Comparison of ENCODE assay signal across 17 mouse cellular contexts in genomic region chr16:43510516-43510915, GRCm38 (mm10).
DNase-seq lines count a peak whose midpoint lies in the region; ATAC-seq and TF ChIP-seq lines count a peak whose summit lies in the region.
"Had no signal": no experiment of that assay in that cellular context is flagged by ENCODE, and none has a peak within 500 bp of the region (broad histone marks: within the 10 kb centered on the region; RNA-seq: fewer than 3 reads in every experiment).

No protein-coding gene starts in this region.

- no peaks in the 10 kb centered on the region for H3K9me3 ChIP-seq in forebrain, embryonic 11.5 days (ENCODE audit: control insufficient read depth, low read length)
- no peaks in the 10 kb centered on the region for H3K9me3 ChIP-seq in forebrain, embryonic 10.5 days
- no peaks in the 10 kb centered on the region for H3K9me3 ChIP-seq in hindbrain, postnatal 0 days (ENCODE audit: low read length)
- no peaks in the 10 kb centered on the region for H3K9me3 ChIP-seq in liver, postnatal 0 days (ENCODE audit: low read length)
- no peaks in the 10 kb centered on the region for H3K9me3 ChIP-seq in kidney, embryonic 15.5 days (replicated peaks)
- H3K9me3 ChIP-seq: embryonic facial prominence, embryonic 13.5 days; limb, embryonic 10.5 days had no signal

- intact Hi-C loops in left cerebral cortex, adult 2 months (cut with DNase I) = loop anchor here (1.0 kb wide), 1 partner anchor 64 kb away; no protein-coding TSS in a partner anchor
- intact Hi-C loops in left cerebral cortex, postnatal 10 days (cut with DNase I) = loop anchor here (10.0 kb wide), 1 partner anchor 294 kb away; no protein-coding TSS in a partner anchor

- ATAC-seq in forebrain, embryonic 11.5 days (replicated peaks; ENCODE audit: low FRiP score) = no peak
- 0 out of 2 replicates have a peak, but pooled peaks have one; percentile 54 for ATAC-seq in hindbrain, postnatal 0 days
- ATAC-seq in liver, postnatal 0 days = no peak
- no peak for ATAC-seq in kidney, embryonic 15.5 days (replicated peaks; ENCODE audit: low FRiP score)
- ATAC-seq: activated CD4-positive, CD25-positive, alpha-beta regulatory T cell, adult 4 months had no signal

- H3K4me3 ChIP-seq in forebrain, embryonic 11.5 days (ENCODE audit: low read depth, low read length) = no peak overlapping the region
- H3K4me3 ChIP-seq in forebrain, embryonic 10.5 days = no peak overlapping the region
- H3K4me3 ChIP-seq in left cerebral cortex, adult 2 months = peak overlapping the region; percentile 16; the same call in 1 of the 2 replicates
- H3K4me3 ChIP-seq in hindbrain, postnatal 0 days (ENCODE audit: low read length) = no peak overlapping the region; the same call in 1 of the 2 replicates
- H3K4me3 ChIP-seq in liver, postnatal 0 days (ENCODE audit: low read depth, low read length) = no peak overlapping the region
- H3K4me3 ChIP-seq in kidney, embryonic 15.5 days (replicated peaks) = no peak overlapping the region
- H3K4me3 ChIP-seq: embryonic facial prominence, embryonic 13.5 days; limb, embryonic 10.5 days; myocyte had no signal

- TF ChIP-seq EP300 in liver, postnatal 0 days (IDR thresholded peaks at IDR 0.05; ENCODE audit: low read depth) = no peak

- peaks cover 10% of the 10 kb centered on the region for H3K4me1 ChIP-seq in forebrain, embryonic 11.5 days (replicated peaks; ENCODE audit: control insufficient read depth, insufficient read depth, low read length)
- peaks cover 37% of the 10 kb centered on the region for H3K4me1 ChIP-seq in forebrain, embryonic 10.5 days
- no peaks in the 10 kb centered on the region; the same call in 1 of the 2 replicates for H3K4me1 ChIP-seq in hindbrain, postnatal 0 days (ENCODE audit: insufficient read depth, low read length)
- no peaks in the 10 kb centered on the region for H3K4me1 ChIP-seq in liver, postnatal 0 days (ENCODE audit: insufficient read depth)
- H3K4me1 ChIP-seq in kidney, embryonic 15.5 days = peaks cover 17% of the 10 kb centered on the region

- DNase-seq in forebrain, embryonic 11.5 days (ENCODE audit: low spot score) = no peak
- no peak for DNase-seq in forebrain, embryonic 10.5 days (ENCODE audit: extremely low spot score, low spot score)
- no peak for DNase-seq in left cerebral cortex, adult 2 months (ENCODE audit: extremely low spot score in 1 of 2, low spot score in 2 of 2)
- no peak for DNase-seq in left cerebral cortex, postnatal 10 days (ENCODE audit: extremely low spot score in 1 of 2, low spot score in 2 of 2)
- DNase-seq in hindbrain, postnatal 0 days (ENCODE audit: low spot score) = peak; percentile 63
- DNase-seq in adrenal gland, adult 18-20 months (ENCODE audit: low spot score in 2 of 2) = no peak
- no peak for DNase-seq in liver, postnatal 0 days
- DNase-seq: cerebellum, postnatal 14 days; kidney, adult 9 months; layer of hippocampus, adult 9-11 months had no signal

- peak overlapping the region; percentile 41; the same call in 1 of the 2 replicates for H3K27ac ChIP-seq in forebrain, embryonic 11.5 days (ENCODE audit: low read depth, low read length)
- H3K27ac ChIP-seq in forebrain, embryonic 10.5 days = no peak overlapping the region
- H3K27ac ChIP-seq in left cerebral cortex, adult 2 months = peak overlapping the region; percentile 50; the same call in 1 of the 2 replicates
- peak overlapping the region; percentile 51 for H3K27ac ChIP-seq in hindbrain, postnatal 0 days
- H3K27ac ChIP-seq in liver, postnatal 0 days (ENCODE audit: low read depth) = no peak overlapping the region
- no peak overlapping the region for H3K27ac ChIP-seq in kidney, embryonic 15.5 days
- H3K27ac ChIP-seq: embryonic facial prominence, embryonic 13.5 days; limb, embryonic 10.5 days; macrophage had no signal

- WGBS in forebrain, embryonic 11.5 days = 55% methylated on average over 5 of the region's 5 CpGs
- WGBS in forebrain, embryonic 10.5 days = 57% methylated on average over 5 of the region's 5 CpGs
- 55% methylated on average over 5 of the region's 5 CpGs for WGBS in hindbrain, postnatal 0 days
- WGBS in liver, postnatal 0 days (ENCODE audit: insufficient replicate concordance) = 68% methylated on average over 5 of the region's 5 CpGs
- 69% methylated on average over 5 of the region's 5 CpGs for WGBS in kidney, embryonic 15.5 days

- peak; percentile 40 for TF ChIP-seq CTCF in left cerebral cortex, adult 2 months (IDR thresholded peaks at IDR 0.05)
- peak; percentile 44 for TF ChIP-seq CTCF in hindbrain, postnatal 0 days (IDR thresholded peaks at IDR 0.05; ENCODE audit: low read depth)
- no peak for TF ChIP-seq CTCF in liver, postnatal 0 days (IDR thresholded peaks at IDR 0.05; ENCODE audit: low read depth)

- H3K4me2 ChIP-seq in forebrain, embryonic 11.5 days (ENCODE audit: low read depth, low read length, severe bottlenecking) = peak overlapping the region; percentile 9; the same call in 1 of the 2 replicates
- peak overlapping the region; percentile 41 for H3K4me2 ChIP-seq in hindbrain, postnatal 0 days (ENCODE audit: low read depth, low read length)
- H3K4me2 ChIP-seq in liver, postnatal 0 days (ENCODE audit: low read depth, low read length) = no peak overlapping the region
- H3K4me2 ChIP-seq in kidney, embryonic 15.5 days = no peak overlapping the region
- H3K4me2 ChIP-seq: embryonic facial prominence, embryonic 13.5 days; heart, embryonic 11.5 days had no signal

- no peaks in the 10 kb centered on the region for H3K27me3 ChIP-seq in forebrain, embryonic 11.5 days (ENCODE audit: control insufficient read depth, insufficient read depth, low read length)
- peaks cover 7% of the 10 kb centered on the region for H3K27me3 ChIP-seq in forebrain, embryonic 10.5 days (ENCODE audit: poor library complexity, severe bottlenecking)
- no peaks in the 10 kb centered on the region for H3K27me3 ChIP-seq in hindbrain, postnatal 0 days (ENCODE audit: insufficient read depth, low read length)
- no peaks in the 10 kb centered on the region for H3K27me3 ChIP-seq in liver, postnatal 0 days (ENCODE audit: insufficient read depth, low read length)
- H3K27me3 ChIP-seq in kidney, embryonic 15.5 days = no peaks in the 10 kb centered on the region
- H3K27me3 ChIP-seq: embryonic facial prominence, embryonic 13.5 days had no signal

- H3K9ac ChIP-seq in forebrain, embryonic 11.5 days (ENCODE audit: low read length) = peak overlapping the region; percentile 16; the same call in 1 of the 2 replicates
- peak overlapping the region; percentile 17; the same call in 1 of the 2 replicates for H3K9ac ChIP-seq in hindbrain, postnatal 0 days (replicated peaks; ENCODE audit: low read length)
- H3K9ac ChIP-seq in liver, postnatal 0 days (replicated peaks) = no peak overlapping the region
- H3K9ac ChIP-seq in kidney, embryonic 15.5 days = no peak overlapping the region
- H3K9ac ChIP-seq: embryonic facial prominence, embryonic 13.5 days had no signal

- H3K36me3 ChIP-seq in forebrain, embryonic 11.5 days (ENCODE audit: control insufficient read depth, insufficient read depth, low read length) = no peaks in the 10 kb centered on the region
- H3K36me3 ChIP-seq in forebrain, embryonic 10.5 days (replicated peaks) = no peaks in the 10 kb centered on the region
- H3K36me3 ChIP-seq in hindbrain, postnatal 0 days (ENCODE audit: insufficient read depth, low read length) = no peaks in the 10 kb centered on the region
- no peaks in the 10 kb centered on the region for H3K36me3 ChIP-seq in liver, postnatal 0 days (replicated peaks; ENCODE audit: insufficient read depth, low read length)
- H3K36me3 ChIP-seq in kidney, embryonic 15.5 days = no peaks in the 10 kb centered on the region
- H3K36me3 ChIP-seq: embryonic facial prominence, embryonic 13.5 days; limb, embryonic 10.5 days had no signal

Comparison
In these comparisons a context has a peak if more than half of its experiments do, and no peak if none do; other contexts are left out.
1. H3K27ac ChIP-seq: peak in forebrain, embryonic 11.5 days (single experiment), left cerebral cortex, adult 2 months (single experiment) and hindbrain, postnatal 0 days (single experiment); none in forebrain, embryonic 10.5 days (single experiment), liver, postnatal 0 days (single experiment) and kidney, embryonic 15.5 days (single experiment).
2. H3K4me2 ChIP-seq: peak in forebrain, embryonic 11.5 days (single experiment) and hindbrain, postnatal 0 days (single experiment); none in liver, postnatal 0 days (single experiment) and kidney, embryonic 15.5 days (single experiment).
3. H3K9ac ChIP-seq: peak in forebrain, embryonic 11.5 days (single experiment) and hindbrain, postnatal 0 days (single experiment); none in liver, postnatal 0 days (single experiment) and kidney, embryonic 15.5 days (single experiment).